Mouse (Mus musculus): ENCODE data around the gene Hopx.
A peak's percentile ranks its signal among the peaks of the same experiment; 100 is the strongest.

DNA sequence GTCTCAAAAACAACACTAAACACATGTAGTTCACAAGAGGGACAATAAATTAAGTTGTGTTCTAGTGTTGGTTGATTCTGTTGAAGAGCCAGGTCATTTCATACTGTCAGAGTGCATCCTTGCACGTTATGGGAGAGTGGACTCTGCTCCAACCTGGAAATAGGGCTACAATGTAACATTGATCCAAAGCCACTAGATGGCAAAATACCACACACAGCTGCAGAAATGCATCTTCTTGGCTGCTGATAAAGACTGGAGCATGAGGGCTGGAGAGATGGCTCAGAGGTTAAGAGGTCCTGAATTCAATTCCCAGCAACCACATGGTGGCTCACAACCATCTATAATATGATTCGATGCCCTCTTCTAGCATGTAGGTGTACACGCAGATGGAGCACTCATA is 43.3 kb downstream of the Hopx start:
- TF ChIP-seq CTCF (IDR thresholded peaks at IDR 0.05; ENCODE audit: low read depth) (peak; percentile 56), EP300 (optimal IDR thresholded peaks at IDR 0.05) (no peak)

Data from stomach, postnatal 0 days (tissue).